Mouse (Mus musculus): ENCODE data around the gene Setmar.

Setmar gene

GRCm38 (mm10) chr6:108064918-108065526 is at the start of gene Setmar:
Gene Setmar, plus strand, starts transcription at chr6:108065045.
- peak; percentile 98 for DNase-seq (ENCODE audit: low spot score)

GRCm38 (mm10) chr6:108021646-108022045 is 43.2 kb upstream of the Setmar start:
- no peak for DNase-seq (ENCODE audit: low spot score)

- peak; percentile 24 for DNase-seq (ENCODE audit: low spot score)
Observed at GRCm38 (mm10) chr6:108055041-108055440, 9.8 kb upstream of the Setmar start.

GRCm38 (mm10) chr6:108055946-108056345 is 8.9 kb upstream of the Setmar start:
- DNase-seq (ENCODE audit: low spot score) = no peak

GRCm38 (mm10) chr6:108057353-108057752 is 7.5 kb upstream of the Setmar start:
- no peak for DNase-seq (ENCODE audit: low spot score)

- DNase-seq (ENCODE audit: low spot score) = no peak
Observed at GRCm38 (mm10) chr6:108058066-108058465, 6.8 kb upstream of the Setmar start.

- DNase-seq (ENCODE audit: low spot score) = no peak
Observed at GRCm38 (mm10) chr6:108061121-108061520, 3.7 kb upstream of the Setmar start.

GRCm38 (mm10) chr6:108065583-108065982 is 738 bp downstream of the Setmar start:
- DNase-seq (ENCODE audit: low spot score) = peak; percentile 72

GRCm38 (mm10) chr6:108070947-108071346 is 6.1 kb downstream of the Setmar start:
- DNase-seq (ENCODE audit: low spot score) = no peak

- DNase-seq (ENCODE audit: low spot score) = no peak
Observed at GRCm38 (mm10) chr6:108073071-108073470, 8.2 kb downstream of the Setmar start.

GRCm38 (mm10) chr6:108073931-108074330 is 9.1 kb downstream of the Setmar start:
- no peak for DNase-seq (ENCODE audit: low spot score)

GRCm38 (mm10) chr6:108074624-108075023 is 9.8 kb downstream of the Setmar start:
- no peak for DNase-seq (ENCODE audit: low spot score)

GRCm38 (mm10) chr6:108075857-108076256 is 11.0 kb downstream of the Setmar start:
- DNase-seq (ENCODE audit: low spot score) = no peak

GRCm38 (mm10) chr6:108091296-108091695 is 26.5 kb downstream of the Setmar start:
- no peak for DNase-seq (ENCODE audit: low spot score)

- no peak for DNase-seq (ENCODE audit: low spot score)
Observed at GRCm38 (mm10) chr6:108092646-108093045, 27.8 kb downstream of the Setmar start.

- DNase-seq (ENCODE audit: low spot score) = no peak
Observed at GRCm38 (mm10) chr6:108093449-108093848, 28.6 kb downstream of the Setmar start.

GRCm38 (mm10) chr6:108095445-108095844 is 30.6 kb downstream of the Setmar start:
- DNase-seq (ENCODE audit: low spot score) = no peak

- DNase-seq (ENCODE audit: low spot score) = peak; percentile 36
Observed at GRCm38 (mm10) chr6:108098171-108098845, 33.5 kb downstream of the Setmar start.

- no peak for DNase-seq (ENCODE audit: low spot score)
Observed at GRCm38 (mm10) chr6:108098846-108099217, 34.0 kb downstream of the Setmar start.

- DNase-seq (ENCODE audit: low spot score) = no peak
Observed at GRCm38 (mm10) chr6:108101936-108102830, 37.3 kb downstream of the Setmar start.

- DNase-seq (ENCODE audit: low spot score) = no peak
Observed at GRCm38 (mm10) chr6:108107376-108107775, 42.5 kb downstream of the Setmar start.

- no peak for DNase-seq (ENCODE audit: low spot score)
Observed at GRCm38 (mm10) chr6:108110336-108110735, 45.5 kb downstream of the Setmar start.

GRCm38 (mm10) chr6:108111693-108112092 is 46.8 kb downstream of the Setmar start:
- no peak for DNase-seq (ENCODE audit: low spot score)
